Mouse (Mus musculus) induced T-regulatory cell, adult 2 months (primary cell): Measurements from ENCODE around the gene Otogl.

Experiments
- DNase-seq: peaks from one replicate; pipeline ENCODE4 v3.0.0-alpha.2; 2012; ENCODE audit warnings: low read depth

Otogl gene

GRCm38 (mm10) chr10:107912084-107912573 lies at the start of gene Otogl:
Gene Otogl, minus strand, starts transcription at chr10:107912134.
- no peak for DNase-seq

- no peak for DNase-seq
Measured at GRCm38 (mm10) chr10:107956588-107956987, 44.7 kb upstream of the Otogl start.

- DNase-seq = no peak
Measured at GRCm38 (mm10) chr10:107954444-107954843, 42.5 kb upstream of the Otogl start.

GRCm38 (mm10) chr10:107951596-107951995 lies 39.7 kb upstream of the Otogl start:
- DNase-seq = no peak

GRCm38 (mm10) chr10:107949945-107950344 lies 38.0 kb upstream of the Otogl start:
- no peak for DNase-seq

GRCm38 (mm10) chr10:107948647-107949046 lies 36.7 kb upstream of the Otogl start:
- DNase-seq = no peak

- no peak for DNase-seq
Measured at GRCm38 (mm10) chr10:107948038-107948437, 36.1 kb upstream of the Otogl start.

GRCm38 (mm10) chr10:107946348-107946747 lies 34.4 kb upstream of the Otogl start:
- peak; percentile 58 for DNase-seq

- DNase-seq = no peak
Measured at GRCm38 (mm10) chr10:107943859-107944258, 31.9 kb upstream of the Otogl start.

GRCm38 (mm10) chr10:107941188-107941900 lies 29.4 kb upstream of the Otogl start:
- peak; percentile 84 for DNase-seq

- no peak for DNase-seq
Measured at GRCm38 (mm10) chr10:107940302-107940701, 28.4 kb upstream of the Otogl start.

- DNase-seq = no peak
Measured at GRCm38 (mm10) chr10:107939821-107940220, 27.9 kb upstream of the Otogl start.

- no peak for DNase-seq
Measured at GRCm38 (mm10) chr10:107934055-107934454, 22.1 kb upstream of the Otogl start.

GRCm38 (mm10) chr10:107933527-107933926 lies 21.6 kb upstream of the Otogl start:
- DNase-seq = peak; percentile 43

- DNase-seq = peak; percentile 89
Measured at GRCm38 (mm10) chr10:107931833-107932828, 20.2 kb upstream of the Otogl start.

GRCm38 (mm10) chr10:107930471-107931021 lies 18.6 kb upstream of the Otogl start:
- no peak for DNase-seq

- no peak for DNase-seq
Measured at GRCm38 (mm10) chr10:107925306-107925705, 13.4 kb upstream of the Otogl start.

- no peak for DNase-seq
Measured at GRCm38 (mm10) chr10:107923860-107924259, 11.9 kb upstream of the Otogl start.

- peak; percentile 57 for DNase-seq
Measured at GRCm38 (mm10) chr10:107922750-107923149, 10.8 kb upstream of the Otogl start.

- DNase-seq = no peak
Measured at GRCm38 (mm10) chr10:107921549-107921948, 9.6 kb upstream of the Otogl start.

GRCm38 (mm10) chr10:107921134-107921533 lies 9.2 kb upstream of the Otogl start:
- no peak for DNase-seq

- no peak for DNase-seq
Measured at GRCm38 (mm10) chr10:107913013-107913412, 1.1 kb upstream of the Otogl start.
